Mouse (Mus musculus) liver, adult 2 months (tissue): ENCODE data around the gene Sbds. TPM values are rescaled to one million over a fixed set of nuclear protein-coding genes. Genes with fewer than 3 reads are reported as not detected.
A peak's percentile ranks its signal among the peaks of the same experiment; 100 is the strongest.

ENCODE experiments used
- DNase-seq: peaks from one replicate; pipeline ENCODE4 v3.0.0-alpha.2; 2011; ENCODE audit warnings: low read depth, low spot score; ENCODE audit errors: extremely low read depth
- H3K27ac ChIP-seq: fragments of 200-500 bp; replicated peaks from 2 replicates; pipeline ENCODE4 v1.5.1; 2012; ENCODE audit warnings: low read depth, mild to moderate bottlenecking, control low read depth, inconsistent platforms, low read length; ENCODE audit not compliant: insufficient read depth
- H3K27me3 ChIP-seq: fragments of 200-500 bp; 2 replicates; pipeline ENCODE4 v1.6.1; 2012; ENCODE audit warnings: mild to moderate bottlenecking, moderate library complexity, low read length, inconsistent platforms; ENCODE audit not compliant: control insufficient read depth, insufficient read depth
- H3K36me3 ChIP-seq: fragments of 200-500 bp; 2 replicates; pipeline ENCODE4 v1.6.1; 2012; ENCODE audit warnings: low read length, inconsistent platforms; ENCODE audit not compliant: control insufficient read depth, insufficient read depth
- H3K4me1 ChIP-seq: fragments of 200-500 bp; 2 replicates; pipeline ENCODE4 v1.6.1; 2011; ENCODE audit warnings: low read length; ENCODE audit not compliant: control insufficient read depth, insufficient read depth
- H3K4me3 ChIP-seq: fragments of 200-500 bp; 2 replicates; pipeline ENCODE4 v1.5.1; 2011; ENCODE audit warnings: low read depth, mild to moderate bottlenecking, control low read depth, low read length, moderate library complexity; ENCODE audit not compliant: insufficient read depth
- H3K79me2 ChIP-seq: fragments of 200-500 bp; 2 replicates; pipeline ENCODE4 v1.6.1; 2012; ENCODE audit warnings: inconsistent platforms, mild to moderate bottlenecking, low read length, moderate library complexity; ENCODE audit not compliant: control insufficient read depth, insufficient read depth
- H3K9ac ChIP-seq: fragments of 200-500 bp; 2 replicates; pipeline ENCODE4 v1.6.1; 2012; ENCODE audit warnings: low read depth, mild to moderate bottlenecking, control low read depth, inconsistent platforms, low read length
- CTCF ChIP-seq: fragments of 200-500 bp; IDR thresholded peaks from 2 replicates; pipeline ENCODE4 v1.5.1; 2011; ENCODE audit warnings: low read depth, low read length, control low read depth
- POLR2A ChIP-seq: fragments of 200-500 bp; IDR thresholded peaks from 2 replicates; pipeline ENCODE4 v1.6.1; 2011; ENCODE audit warnings: low read length, control low read depth; ENCODE audit not compliant: insufficient read depth; ENCODE audit errors: extremely low read depth
- WGBS: fragments of 180-500 bp; shearing (Covaris S2); methylation state at CpG from one replicate; pipeline ENCODE4 v1.1.7; 2018; 5-methylcytosine and 5-hydroxymethylcytosine counted together
- polyA plus RNA-seq: library from polyadenylated mRNA; depleted of rRNA; stranded (reverse); fragments of >200 nt; gene quantifications from 2 replicates; pipeline ENCODE4 v1.2.3, GENCODE M21; 2012; rRNA removed
- total RNA-seq: library from RNA; depleted of rRNA; stranded (reverse); fragments of >200 nt; gene quantifications from 2 replicates; pipeline ENCODE4 v1.2.3, GENCODE M21; 2014; rRNA removed

The Sbds gene
- total RNA-seq (36.9 and 42.5 TPM in 2 replicates), polyA plus RNA-seq (25.9 and 29.4 TPM in 2 replicates)

- DNase-seq, result peak; percentile 96
- peaks cover 6% of the 10 kb centered on the region for H3K4me1 ChIP-seq
- under 1% methylated on average over 52 of the region's 52 CpGs for WGBS
- peak within 1 kb of the TSS; percentile 81 for H3K4me3 ChIP-seq
- peak within 1 kb of the TSS; percentile 87 for H3K9ac ChIP-seq
- no peak for TF ChIP-seq CTCF
- peak; percentile 93 for TF ChIP-seq POLR2A
- H3K36me3 ChIP-seq, result peaks cover 29% of the 10 kb centered on the region; the same call in 1 of the 2 replicates
- H3K27me3 ChIP-seq, result no peaks in the 10 kb centered on the region
- H3K79me2 ChIP-seq, result peaks cover 12% of the 10 kb centered on the region; the same call in 1 of the 2 replicates
- peak within 1 kb of the TSS; percentile 82 for H3K27ac ChIP-seq
Measured at GRCm38 (mm10) chr5:130255017-130255720, at the start of gene Sbds, which contains the start of gene Tyw1. Gene Sbds (minus strand): TSS chr5:130255530. Gene Tyw1 (plus strand): TSS chr5:130255619.

GRCm38 (mm10) chr5:130303611-130304010, 48.3 kb upstream of the Sbds start:
- peak; percentile 53 for DNase-seq
- TF ChIP-seq POLR2A (no peak), CTCF (no peak)
- Histone ChIP-seq H3K4me1 (no peaks in the 10 kb centered on the region), H3K36me3 (peaks cover 14% of the 10 kb centered on the region), H3K27ac (no peak overlapping the region), H3K9ac (no peak overlapping the region), H3K27me3 (no peaks in the 10 kb centered on the region), H3K4me3 (no peak overlapping the region), H3K79me2 (no peaks in the 10 kb centered on the region)
- WGBS, result 59% methylated on average over 6 of the region's 6 CpGs

GRCm38 (mm10) chr5:130299526-130299925, 44.2 kb upstream of the Sbds start:
- DNase-seq, result no peak
- Histone ChIP-seq H3K4me1 (no peaks in the 10 kb centered on the region), H3K27ac (no peak overlapping the region), H3K9ac (no peak overlapping the region), H3K27me3 (no peaks in the 10 kb centered on the region), H3K4me3 (no peak overlapping the region), H3K79me2 (no peaks in the 10 kb centered on the region), H3K36me3 (peaks cover 29% of the 10 kb centered on the region)
- TF ChIP-seq CTCF (no peak), POLR2A (no peak)
- 96% methylated on average over 8 of the region's 8 CpGs for whole genome bisulfite sequencing

- Histone ChIP-seq H3K4me3 (no peak overlapping the region), H3K79me2 (no peaks in the 10 kb centered on the region), H3K27me3 (no peaks in the 10 kb centered on the region), H3K36me3 (peaks cover 29% of the 10 kb centered on the region), H3K9ac (no peak overlapping the region), H3K27ac (no peak overlapping the region), H3K4me1 (no peaks in the 10 kb centered on the region)
- WGBS, result 97% methylated on average over 9 of the region's 9 CpGs
- no peak for DNase-seq
- TF ChIP-seq POLR2A (no peak), CTCF (no peak)
Measured at GRCm38 (mm10) chr5:130298831-130299460, 43.6 kb upstream of the Sbds start.

- Histone ChIP-seq H3K79me2 (no peaks in the 10 kb centered on the region), H3K27me3 (no peaks in the 10 kb centered on the region), H3K27ac (no peak overlapping the region), H3K36me3 (peaks cover 21% of the 10 kb centered on the region), H3K4me3 (no peak overlapping the region), H3K9ac (no peak overlapping the region), H3K4me1 (no peaks in the 10 kb centered on the region)
- peak; percentile 42 for TF ChIP-seq CTCF
- TF ChIP-seq POLR2A, result no peak
- no peak for DNase-seq
- WGBS, result 90% methylated on average over 5 of the region's 5 CpGs
Measured at GRCm38 (mm10) chr5:130296071-130296470, 40.7 kb upstream of the Sbds start.
